Mouse (Mus musculus): Measurements from ENCODE around the gene Rhou.

DNA sequence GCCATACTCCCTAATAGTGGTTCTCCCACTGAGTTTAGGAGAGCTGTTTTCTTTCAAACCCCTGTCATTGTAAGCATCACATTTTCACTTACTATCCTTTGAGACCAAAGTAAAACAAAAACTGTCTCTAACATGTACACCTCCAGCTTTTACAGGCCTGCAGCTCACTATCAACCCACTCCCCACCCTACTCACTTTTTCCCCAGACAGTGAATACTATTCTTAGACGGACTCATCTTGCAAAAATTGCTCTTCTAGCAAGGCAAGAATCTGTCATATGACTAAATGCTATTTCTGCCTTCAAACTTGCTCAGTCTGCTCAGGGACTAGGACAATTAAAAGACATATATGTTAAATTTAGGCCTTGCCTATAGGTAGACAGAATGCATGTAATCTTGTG, 29.0 kb upstream of the Rhou start:
- no peak for TF ChIP-seq CTCF (IDR thresholded peaks at IDR 0.05; ENCODE audit: low read depth)
- no peak for TF ChIP-seq EP300 (IDR thresholded peaks at IDR 0.05; ENCODE audit: low read depth)

Measured in liver, embryonic 14.5 days (tissue).